Mouse (Mus musculus): ENCODE results near the gene Paics. TPM values are rescaled to one million over a fixed set of nuclear protein-coding genes. Genes with fewer than 3 reads are reported as not detected.
"Not testable (repeated sequence)": the region's sequence is repeated elsewhere in the genome, so short reads cannot be mapped to it uniquely, and the experiment has no call there.

Gene Paics
- polyA plus RNA-seq, 1 experiment from 2014 or later = 224 TPM

- Histone ChIP-seq H3K27ac (replicated peaks) (no peak overlapping the region), H3K27me3 (no peaks in the 10 kb centered on the region), H3K4me3 (no peak overlapping the region), H3K9me3 (no peaks in the 10 kb centered on the region), H3K4me2 (replicated peaks) (no peak overlapping the region), H3K9ac (replicated peaks) (no peak overlapping the region), H3K4me1 (peaks cover 32% of the 10 kb centered on the region), H3K36me3 (peaks cover 27% of the 10 kb centered on the region)
- WGBS = 78% methylated on average over 6 of the region's 6 CpGs
- ATAC-seq (replicated peaks) = no peak
Measured at GRCm38 (mm10) chr5:76954271-76954900, 3.3 kb downstream of the Paics start.

GRCm38 (mm10) chr5:76955474-76955873 is 4.4 kb downstream of the Paics start:
- H3K9me3 ChIP-seq = no peaks in the 10 kb centered on the region
- no peak overlapping the region for H3K4me2 ChIP-seq (replicated peaks)
- no peak overlapping the region for H3K9ac ChIP-seq (replicated peaks)
- no peak overlapping the region for H3K4me3 ChIP-seq
- ATAC-seq (replicated peaks) = no peak
- peaks cover 38% of the 10 kb centered on the region for H3K36me3 ChIP-seq
- peaks cover 22% of the 10 kb centered on the region for H3K4me1 ChIP-seq
- WGBS = 88% methylated on average over 4 of the region's 4 CpGs
- H3K27me3 ChIP-seq = no peaks in the 10 kb centered on the region
- no peak overlapping the region for H3K27ac ChIP-seq (replicated peaks)

GRCm38 (mm10) chr5:76957954-76958353 is 6.8 kb downstream of the Paics start:
- 95% methylated on average over 1 of the region's 1 CpGs for WGBS
- no peak overlapping the region for H3K4me3 ChIP-seq
- H3K9ac ChIP-seq (replicated peaks) = no peak overlapping the region
- H3K4me1 ChIP-seq = peaks cover 8% of the 10 kb centered on the region; the same call in 1 of the 2 replicates
- ATAC-seq (replicated peaks) = no peak
- no peaks in the 10 kb centered on the region for H3K27me3 ChIP-seq
- H3K27ac ChIP-seq (replicated peaks) = no peak overlapping the region
- no peaks in the 10 kb centered on the region for H3K9me3 ChIP-seq
- peaks cover 60% of the 10 kb centered on the region for H3K36me3 ChIP-seq
- H3K4me2 ChIP-seq (replicated peaks) = no peak overlapping the region

GRCm38 (mm10) chr5:76959587-76959986 is 8.5 kb downstream of the Paics start:
- peaks cover 73% of the 10 kb centered on the region for H3K36me3 ChIP-seq
- no peaks in the 10 kb centered on the region for H3K9me3 ChIP-seq
- H3K4me3 ChIP-seq = no peak overlapping the region
- ATAC-seq (replicated peaks) = no peak
- no peaks in the 10 kb centered on the region for H3K27me3 ChIP-seq
- no peak overlapping the region for H3K4me2 ChIP-seq (replicated peaks)
- no peaks in the 10 kb centered on the region for H3K4me1 ChIP-seq
- no peak overlapping the region for H3K27ac ChIP-seq (replicated peaks)
- 85% methylated on average over 5 of the region's 5 CpGs for WGBS
- H3K9ac ChIP-seq (replicated peaks) = no peak overlapping the region

GRCm38 (mm10) chr5:76962545-76962944 is 11.4 kb downstream of the Paics start:
- Histone ChIP-seq H3K4me2 (replicated peaks) (no peak overlapping the region), H3K36me3 (peaks cover 82% of the 10 kb centered on the region), H3K27ac (replicated peaks) (no peak overlapping the region), H3K27me3 (no peaks in the 10 kb centered on the region), H3K9ac (replicated peaks) (no peak overlapping the region), H3K4me3 (no peak overlapping the region), H3K4me1 (no peaks in the 10 kb centered on the region), H3K9me3 (no peaks in the 10 kb centered on the region)
- ATAC-seq (replicated peaks) = no peak
- WGBS = 84% methylated on average over 11 of the region's 11 CpGs

GRCm38 (mm10) chr5:76964651-76965050 is 13.5 kb downstream of the Paics start:
- H3K36me3 ChIP-seq = peaks cover 78% of the 10 kb centered on the region
- H3K27ac ChIP-seq (replicated peaks) = no peak overlapping the region
- no peaks in the 10 kb centered on the region for H3K27me3 ChIP-seq
- ATAC-seq (replicated peaks) = no peak
- 96% methylated on average over 3 of the region's 3 CpGs for WGBS
- no peaks in the 10 kb centered on the region for H3K9me3 ChIP-seq
- H3K4me2 ChIP-seq (replicated peaks) = no peak overlapping the region
- no peaks in the 10 kb centered on the region for H3K4me1 ChIP-seq
- no peak overlapping the region for H3K9ac ChIP-seq (replicated peaks)
- H3K4me3 ChIP-seq = no peak overlapping the region

GRCm38 (mm10) chr5:76969250-76969649 is 18.1 kb downstream of the Paics start:
- peaks cover 36% of the 10 kb centered on the region for H3K36me3 ChIP-seq
- H3K9me3 ChIP-seq = no peaks in the 10 kb centered on the region
- H3K4me3 ChIP-seq = no peak overlapping the region
- 56% methylated on average over 5 of the region's 5 CpGs for WGBS
- H3K9ac ChIP-seq (replicated peaks) = no peak overlapping the region
- H3K27me3 ChIP-seq = no peaks in the 10 kb centered on the region
- H3K4me2 ChIP-seq (replicated peaks) = no peak overlapping the region
- H3K27ac ChIP-seq (replicated peaks) = no peak overlapping the region
- H3K4me1 ChIP-seq = peaks cover 9% of the 10 kb centered on the region
- no peak for ATAC-seq (replicated peaks)

GRCm38 (mm10) chr5:76971115-76971514 is 20.0 kb downstream of the Paics start:
- not testable (repeated sequence) for H3K9ac ChIP-seq (replicated peaks); H3K4me3 ChIP-seq; H3K4me2 ChIP-seq (replicated peaks); H3K27ac ChIP-seq (replicated peaks); ATAC-seq (replicated peaks); H3K27me3 ChIP-seq; H3K9me3 ChIP-seq
- WGBS = 86% methylated on average over 1 of the region's 1 CpGs
- Histone ChIP-seq H3K36me3 (peaks cover 24% of the 10 kb centered on the region), H3K4me1 (peaks cover 19% of the 10 kb centered on the region)

- 66% methylated on average over 3 of the region's 3 CpGs for WGBS
- Histone ChIP-seq H3K9ac (replicated peaks) (0 out of 2 replicates have a peak overlapping the region, but pooled peaks have one; percentile 77), H3K4me2 (replicated peaks) (peak overlapping the region; percentile 76), H3K4me3 (peak overlapping the region; percentile 72), H3K27ac (replicated peaks) (no peak overlapping the region), H3K36me3 (peaks cover 16% of the 10 kb centered on the region), H3K4me1 (peaks cover 22% of the 10 kb centered on the region), H3K27me3 (no peaks in the 10 kb centered on the region), H3K9me3 (no peaks in the 10 kb centered on the region)
- no peak for ATAC-seq (replicated peaks)
Measured at GRCm38 (mm10) chr5:76973488-76973887, 22.4 kb downstream of the Paics start.

GRCm38 (mm10) chr5:76974207-76974553 is 23.1 kb downstream of the Paics start:
- peaks cover 22% of the 10 kb centered on the region for H3K4me1 ChIP-seq
- H3K9ac ChIP-seq (replicated peaks) = peak overlapping the region; percentile 77
- peak overlapping the region; percentile 72 for H3K4me3 ChIP-seq
- no peak for ATAC-seq (replicated peaks)
- no peaks in the 10 kb centered on the region for H3K9me3 ChIP-seq
- WGBS = 2% methylated on average over 17 of the region's 17 CpGs
- peaks cover 15% of the 10 kb centered on the region for H3K36me3 ChIP-seq
- H3K27me3 ChIP-seq = no peaks in the 10 kb centered on the region
- H3K4me2 ChIP-seq (replicated peaks) = peak overlapping the region; percentile 76
- no peak overlapping the region for H3K27ac ChIP-seq (replicated peaks)

- peak within 1 kb of the TSS; percentile 84 for H3K27ac ChIP-seq (replicated peaks)
- H3K4me2 ChIP-seq (replicated peaks) = peak within 1 kb of the TSS; percentile 76
- WGBS = under 1% methylated on average over 60 of the region's 60 CpGs
- H3K4me3 ChIP-seq = peak within 1 kb of the TSS; percentile 72
- no peaks in the 10 kb centered on the region for H3K9me3 ChIP-seq
- peak; percentile 96 for ATAC-seq (replicated peaks)
- peaks cover 19% of the 10 kb centered on the region for H3K36me3 ChIP-seq
- H3K27me3 ChIP-seq = no peaks in the 10 kb centered on the region
- peak within 1 kb of the TSS; percentile 77 for H3K9ac ChIP-seq (replicated peaks)
- peaks cover 22% of the 10 kb centered on the region for H3K4me1 ChIP-seq
Measured at GRCm38 (mm10) chr5:76974554-76975285, 23.6 kb downstream of the Paics start, which contains the start of gene Srp72. Srp72 (plus strand) TSS chr5:76974683.

GRCm38 (mm10) chr5:76975736-76976135 is 24.6 kb downstream of the Paics start:
- peaks cover 22% of the 10 kb centered on the region for H3K4me1 ChIP-seq
- 88% methylated on average over 8 of the region's 8 CpGs for WGBS
- peaks cover 26% of the 10 kb centered on the region for H3K36me3 ChIP-seq
- no peak overlapping the region for H3K27ac ChIP-seq (replicated peaks)
- ATAC-seq (replicated peaks) = no peak
- peak overlapping the region; percentile 76 for H3K4me2 ChIP-seq (replicated peaks)
- no peaks in the 10 kb centered on the region for H3K27me3 ChIP-seq
- H3K4me3 ChIP-seq = peak overlapping the region; percentile 72
- H3K9ac ChIP-seq (replicated peaks) = no peak overlapping the region
- H3K9me3 ChIP-seq = no peaks in the 10 kb centered on the region

All from forebrain, embryonic 15.5 days (tissue).